Mouse (Mus musculus): ENCODE measurements around the gene Exoc6b.

DNA sequence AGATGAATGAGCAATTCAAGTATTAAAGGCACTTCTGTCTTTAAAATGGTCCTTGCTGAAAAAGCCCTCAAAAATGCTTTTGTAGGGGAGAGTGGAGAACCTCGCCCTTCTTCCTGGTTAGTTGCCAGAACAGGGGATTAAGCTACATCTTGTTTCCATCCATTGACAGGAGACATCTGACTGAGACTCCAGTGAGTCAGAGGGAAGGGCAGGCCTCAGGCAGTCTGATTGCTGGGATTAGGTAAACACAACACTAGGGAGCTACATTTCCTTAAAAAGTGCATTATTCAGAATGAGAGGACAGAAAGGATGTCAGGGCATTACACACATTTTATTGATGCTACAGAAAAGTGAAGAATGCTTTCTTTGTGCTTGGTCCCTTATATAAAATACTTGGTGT is 293.4 kb downstream of the Exoc6b start:
- TF ChIP-seq CTCF (IDR thresholded peaks at IDR 0.05; ENCODE audit: low read depth) (no peak), EP300 (IDR thresholded peaks at IDR 0.05; ENCODE audit: low read depth) (no peak)

All from heart, postnatal 0 days (tissue).